8 mouse cellular contexts compared by ENCODE assay signal in the genomic region with DNA sequence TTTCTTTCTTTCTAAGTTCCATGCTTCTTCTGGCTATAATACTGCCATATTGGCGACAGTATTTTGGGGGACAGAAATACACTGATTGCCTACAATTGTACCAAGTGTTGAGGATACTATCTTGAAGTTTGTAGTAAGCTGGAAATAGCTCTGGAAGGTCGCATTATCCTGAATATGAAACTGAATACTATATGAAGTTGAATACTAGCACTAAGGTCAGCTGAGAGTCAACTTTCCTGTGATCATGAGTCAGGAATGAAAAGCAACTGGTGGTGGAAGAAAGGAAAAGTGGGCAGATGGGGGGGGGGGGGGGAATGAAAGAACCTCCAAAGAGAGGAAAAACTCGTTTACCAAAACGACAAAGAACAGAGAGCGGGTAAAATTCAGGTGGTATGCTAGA. TPM values are rescaled to one million over a fixed set of nuclear protein-coding genes. Genes with fewer than 3 reads are reported as not detected.
DNase-seq lines count a peak whose midpoint lies in the region; ATAC-seq and TF ChIP-seq lines count a peak whose summit lies in the region.

No protein-coding gene starts in this region.

- H3K4me2 ChIP-seq in embryonic facial prominence, embryonic 12.5 days (replicated peaks), result peak overlapping the region; percentile 65
- peak overlapping the region; percentile 86 for H3K4me2 ChIP-seq in hindbrain, embryonic 16.5 days (ENCODE audit: low read length)
- peak overlapping the region; percentile 74 for H3K4me2 ChIP-seq in midbrain, embryonic 16.5 days (ENCODE audit: low read length)

- ATAC-seq in embryonic facial prominence, embryonic 12.5 days (ENCODE audit: insufficient number of reproducible peaks, insufficient read depth, low FRiP score, low TSS enrichment), result no peak
- ATAC-seq in hindbrain, embryonic 16.5 days, result no peak
- peak; percentile 25; the same call in 1 of the 2 replicates for ATAC-seq in midbrain, embryonic 16.5 days

- no peak for DNase-seq in left cerebral cortex, adult 2 months (ENCODE audit: extremely low spot score in 1 of 2, low spot score in 2 of 2)
- no peak for DNase-seq in left cerebral cortex, adult 8-10 months (ENCODE audit: low spot score in 2 of 2)
- no peak for DNase-seq in thymus, adult 18-20 months
- no peak for DNase-seq in cerebellum, postnatal 10 days
- no peak for DNase-seq in adipocyte (ENCODE audit: low spot score)

- H3K9me3 ChIP-seq in embryonic facial prominence, embryonic 12.5 days, result no peaks in the 10 kb centered on the region
- no peaks in the 10 kb centered on the region for H3K9me3 ChIP-seq in hindbrain, embryonic 16.5 days (ENCODE audit: control insufficient read depth, low read length)
- no peaks in the 10 kb centered on the region for H3K9me3 ChIP-seq in midbrain, embryonic 16.5 days (replicated peaks; ENCODE audit: control insufficient read depth, low read length, poor library complexity, severe bottlenecking)

- peak overlapping the region; percentile 82 for H3K27ac ChIP-seq in left cerebral cortex, adult 2 months
- no peak overlapping the region for H3K27ac ChIP-seq in embryonic facial prominence, embryonic 12.5 days
- H3K27ac ChIP-seq in hindbrain, embryonic 16.5 days (ENCODE audit: low read depth, low read length), result no peak overlapping the region; the same call in 1 of the 2 replicates
- H3K27ac ChIP-seq in midbrain, embryonic 16.5 days (ENCODE audit: low read length), result peak overlapping the region; percentile 81

- no peaks in the 10 kb centered on the region for H3K27me3 ChIP-seq in embryonic facial prominence, embryonic 12.5 days
- H3K27me3 ChIP-seq in hindbrain, embryonic 16.5 days (replicated peaks; ENCODE audit: control insufficient read depth, insufficient read depth, low read length), result no peaks in the 10 kb centered on the region
- H3K27me3 ChIP-seq in midbrain, embryonic 16.5 days (ENCODE audit: control insufficient read depth, insufficient read depth, low read depth, low read length), result no peaks in the 10 kb centered on the region; the same call in 1 of the 2 replicates

- H3K4me1 ChIP-seq in embryonic facial prominence, embryonic 12.5 days, result 0 out of 2 replicates have a peak, but pooled peaks cover 2% of the 10 kb centered on the region
- peaks cover 9% of the 10 kb centered on the region for H3K4me1 ChIP-seq in hindbrain, embryonic 16.5 days (ENCODE audit: control insufficient read depth, insufficient read depth, low read depth, low read length)
- peaks cover 11% of the 10 kb centered on the region for H3K4me1 ChIP-seq in midbrain, embryonic 16.5 days (ENCODE audit: control insufficient read depth, insufficient read depth, low read length)

- 26% methylated on average over 4 of the region's 5 CpGs for WGBS in embryonic facial prominence, embryonic 12.5 days
- 16% methylated on average over 5 of the region's 5 CpGs for WGBS in hindbrain, embryonic 16.5 days
- 18% methylated on average over 5 of the region's 5 CpGs for WGBS in midbrain, embryonic 16.5 days

- H3K36me3 ChIP-seq in embryonic facial prominence, embryonic 12.5 days, result no peaks in the 10 kb centered on the region
- H3K36me3 ChIP-seq in hindbrain, embryonic 16.5 days (ENCODE audit: control insufficient read depth, insufficient read depth, low read length), result no peaks in the 10 kb centered on the region
- no peaks in the 10 kb centered on the region for H3K36me3 ChIP-seq in midbrain, embryonic 16.5 days (ENCODE audit: control insufficient read depth, insufficient read depth, low read length)

- H3K9ac ChIP-seq in embryonic facial prominence, embryonic 12.5 days, result peak overlapping the region; percentile 78; the same call in 1 of the 2 replicates
- H3K9ac ChIP-seq in hindbrain, embryonic 16.5 days (ENCODE audit: low read depth, low read length), result peak overlapping the region; percentile 84
- H3K9ac ChIP-seq in midbrain, embryonic 16.5 days (ENCODE audit: low read depth, low read length), result peak overlapping the region; percentile 88

- intact Hi-C loops in left cerebral cortex, adult 2 months (cut with DNase I), result no loop called here

- peak overlapping the region; percentile 63 for H3K4me3 ChIP-seq in left cerebral cortex, adult 2 months
- peak overlapping the region; percentile 75 for H3K4me3 ChIP-seq in embryonic facial prominence, embryonic 12.5 days
- peak overlapping the region; percentile 89 for H3K4me3 ChIP-seq in hindbrain, embryonic 16.5 days (ENCODE audit: low read length)
- H3K4me3 ChIP-seq in midbrain, embryonic 16.5 days (ENCODE audit: low read depth, low read length), result peak overlapping the region; percentile 76

- TF ChIP-seq CTCF in left cerebral cortex, adult 2 months (IDR thresholded peaks at IDR 0.05), result no peak

RNA-seq across cellular contexts. Expression of a gene that starts 0.3 kb away (rescaled TPM):
- total RNA-seq in left cerebral cortex, adult 2 months (2021), result 10 to 100 TPM; 33.1 to 33.8 TPM
- total RNA-seq in left cerebral cortex, adult 8-10 months (2022), result 10 to 100 TPM; 30.7 to 35.7 (median 32.9) TPM
- 67.9 and 72.2 TPM in 2 replicates for polyA plus RNA-seq in embryonic facial prominence, embryonic 12.5 days (2016; fragmentation: Nextera tagmentation; extraction: Ambion mirVana)
- 61.9 and 75.3 TPM in 2 replicates for polyA plus RNA-seq in hindbrain, embryonic 16.5 days (2015; fragmentation: Nextera tagmentation; extraction: Ambion mirVana)
- polyA plus RNA-seq in midbrain, embryonic 16.5 days (2015; fragmentation: Nextera tagmentation; extraction: Ambion mirVana), result 69.1 and 72.1 TPM in 2 replicates

Comparison
In these comparisons a context has a peak if more than half of its experiments do, and no peak if none do; other contexts are left out.
1. H3K27ac ChIP-seq: peak in left cerebral cortex, adult 2 months (single experiment) and midbrain, embryonic 16.5 days (single experiment); none in embryonic facial prominence, embryonic 12.5 days (single experiment) and hindbrain, embryonic 16.5 days (single experiment).
2. Peak in every context shown above with its lines, with median percentiles within 50 percentile points of each other: H3K4me3 ChIP-seq, H3K4me2 ChIP-seq and H3K9ac ChIP-seq.